Mouse (Mus musculus) heart, embryonic 14.5 days (tissue): Measurements from ENCODE around the gene H2afb2. TPM values are rescaled to one million over a fixed set of nuclear protein-coding genes. Genes with fewer than 3 reads are reported as not detected.

Source experiments
- ATAC-seq: fragments of 200-750 bp; cut with Nextera tagmentation; 2 replicates; pipeline ENCODE4 v1.8.0; 2017; ENCODE audit warnings: low read depth, moderate TSS enrichment; ENCODE audit not compliant: insufficient number of reproducible peaks, insufficient read depth, low FRiP score
- H3K27ac ChIP-seq, 2 experiments: fragments of 200-500 bp in 1 of 2; fragments of 300-500 bp in 1 of 2; sonication (generic) in 1 of 2; replicated peaks in 1 of 2; 2 replicates each; pipeline ENCODE4 v1.5.1; 2012 to 2014; ENCODE audit warnings: low read depth in 2 of 2, low read length in 2 of 2, control low read depth in 1 of 2, mild to moderate bottlenecking in 1 of 2, mixed read lengths in 1 of 2; ENCODE audit not compliant: control insufficient read depth in 1 of 2, insufficient read depth in 1 of 2
- H3K27me3 ChIP-seq: fragments of 300-500 bp; sonication (generic); 2 replicates; pipeline ENCODE4 v1.6.1; 2014; ENCODE audit warnings: mild to moderate bottlenecking, low read length, control low read depth; ENCODE audit not compliant: control insufficient read depth, insufficient read depth
- H3K36me3 ChIP-seq: fragments of 300-500 bp; sonication (generic); 2 replicates; pipeline ENCODE4 v1.6.1; 2014; ENCODE audit warnings: mild to moderate bottlenecking, control low read depth, low read length, mixed read lengths; ENCODE audit not compliant: control insufficient read depth, insufficient read depth
- H3K4me1 ChIP-seq, 2 experiments: fragments of 200-500 bp in 1 of 2; fragments of 300-500 bp in 1 of 2; sonication (generic) in 1 of 2; 2 replicates each; pipeline ENCODE4 v1.6.1; 2012 to 2014; ENCODE audit warnings: low read length in 2 of 2, control low read depth in 1 of 2, mixed read lengths in 1 of 2; ENCODE audit not compliant: control insufficient read depth in 2 of 2, insufficient read depth in 2 of 2
- H3K4me2 ChIP-seq: fragments of 300-500 bp; sonication (generic); 2 replicates; pipeline ENCODE4 v1.6.1; 2014; ENCODE audit warnings: mild to moderate bottlenecking, low read length
- H3K4me3 ChIP-seq, 2 experiments: fragments of 200-500 bp in 1 of 2; fragments of 300-500 bp in 1 of 2; sonication (generic) in 1 of 2; 2 replicates each; pipeline ENCODE4 v1.5.1; 2012 to 2014; ENCODE audit warnings: low read length in 2 of 2, mild to moderate bottlenecking in 2 of 2, control low read depth in 1 of 2, low read depth in 1 of 2, moderate library complexity in 1 of 2; ENCODE audit not compliant: control insufficient read depth in 1 of 2, insufficient read depth in 1 of 2
- H3K9ac ChIP-seq: fragments of 300-500 bp; sonication (generic); 2 replicates; pipeline ENCODE4 v1.6.1; 2014; ENCODE audit warnings: mild to moderate bottlenecking, low read length
- H3K9me3 ChIP-seq: fragments of 300-500 bp; sonication (generic); 2 replicates; pipeline ENCODE4 v1.6.1; 2016; ENCODE audit warnings: low read length, control low read depth; ENCODE audit not compliant: control insufficient read depth
- WGBS: fragments of 180-500 bp; shearing (Covaris S2); extraction: QIAGEN DNeasy Blood & Tissue Kit; methylation state at CpG from one replicate; pipeline ENCODE4 v1.1.7; 2014; 5-methylcytosine and 5-hydroxymethylcytosine counted together
- polyA plus RNA-seq: library from polyadenylated mRNA; unstranded; fragments of >200 nt; fragmentation: Nextera tagmentation; extraction: Ambion mirVana; gene quantifications from 2 replicates; pipeline ENCODE4 v1.2.1, GENCODE M21; 2014

H2afb2 gene
- polyA plus RNA-seq = not detected in 2 replicates

DNA sequence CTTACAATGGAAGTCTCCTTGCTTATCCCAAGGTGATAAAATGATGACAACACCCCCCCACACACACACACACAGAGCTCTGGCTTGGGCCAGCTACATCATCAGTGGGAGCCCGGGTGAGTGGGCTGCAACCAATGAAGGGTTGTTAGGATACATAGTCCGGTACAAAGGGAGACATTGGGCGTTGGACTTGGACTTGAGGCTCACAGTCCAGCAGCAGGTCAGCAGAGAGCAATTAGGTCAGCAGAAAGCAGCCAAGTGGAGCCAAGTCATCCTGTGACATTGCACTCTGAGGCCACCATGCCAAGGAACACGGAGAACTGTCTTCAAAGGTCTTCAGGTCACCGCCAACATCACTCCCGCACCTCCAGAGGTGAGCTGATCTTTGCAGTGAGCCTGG lies at the start of gene H2afb2:
TSS of gene H2afb2 (plus strand) at position 301 of the 400 bp plus-strand sequence.
- Histone ChIP-seq H3K4me2 (no peak within 1 kb of the TSS), H3K27me3 (no peaks in the 10 kb centered on the region), H3K36me3 (no peaks in the 10 kb centered on the region), H3K4me3 (no peak within 1 kb of the TSS), H3K27ac (no peak within 1 kb of the TSS), H3K4me1 (no peaks in the 10 kb centered on the region), H3K9me3 (no peaks in the 10 kb centered on the region), H3K9ac (no peak within 1 kb of the TSS)
- ATAC-seq = no peak
- 71% methylated on average over 6 of the region's 6 CpGs for WGBS

Other genes with a start within 250 kb of the H2afb2 start
- gene Cpxcr1, start 232.2 kb upstream of the H2afb2 start, polyA plus RNA-seq = not detected in 2 replicates